In genomic region chr14:116632181-116632580, GRCm38 (mm10) we compare ENCODE assay signal across 13 mouse cellular contexts.
A peak's percentile ranks its signal among the peaks of the same experiment; 100 is the strongest.
DNase-seq lines count a peak whose midpoint lies in the region; ATAC-seq and TF ChIP-seq lines count a peak whose summit lies in the region.
"Had no signal": no experiment of that assay in that cellular context is flagged by ENCODE, and none has a peak within 500 bp of the region (broad histone marks: within the 10 kb centered on the region; RNA-seq: fewer than 3 reads in every experiment).

No protein-coding gene starts in this region.

- no peaks in the 10 kb centered on the region for H3K9me3 ChIP-seq in hindbrain, embryonic 13.5 days
- H3K9me3 ChIP-seq: heart, embryonic 10.5 days; kidney, embryonic 15.5 days; midbrain, embryonic 15.5 days had no signal

- WGBS in hindbrain, embryonic 13.5 days: 86% methylated on average over 2 of the region's 2 CpGs

- H3K4me2 ChIP-seq in hindbrain, embryonic 13.5 days: no peak overlapping the region
- H3K4me2 ChIP-seq: kidney, embryonic 15.5 days; midbrain, embryonic 15.5 days had no signal

- H3K4me1 ChIP-seq in hindbrain, embryonic 13.5 days (replicated peaks): no peaks in the 10 kb centered on the region
- H3K4me1 ChIP-seq: kidney, embryonic 15.5 days; midbrain, embryonic 15.5 days had no signal

- TF ChIP-seq CTCF in left cerebral cortex, adult 2 months (IDR thresholded peaks at IDR 0.05): no peak

- H3K27ac ChIP-seq in left cerebral cortex, adult 2 months: no peak overlapping the region
- H3K27ac ChIP-seq in hindbrain, embryonic 13.5 days: no peak overlapping the region
- H3K27ac ChIP-seq: heart, embryonic 10.5 days; kidney, embryonic 15.5 days; midbrain, embryonic 15.5 days had no signal

- no peak for ATAC-seq in hindbrain, embryonic 13.5 days (ENCODE audit: low FRiP score)
- ATAC-seq: activated CD4-positive, CD25-positive, alpha-beta regulatory T cell, adult 4 months; midbrain, embryonic 15.5 days had no signal

- peak; percentile 6 for DNase-seq in layer of hippocampus, adult 9-10 months (ENCODE audit: low spot score)
- no peak for DNase-seq in layer of hippocampus, postnatal 36 days
- peak; percentile 52 to 68 for DNase-seq in frontal cortex, adult 2 months (ENCODE audit: extremely low spot score in 1 of 2, low spot score in 1 of 2)
- DNase-seq in left cerebral cortex, adult 2 months (ENCODE audit: extremely low spot score in 1 of 2, low spot score in 2 of 2): peak; percentile 17 to 32
- DNase-seq in right cerebral cortex, postnatal 36 days (ENCODE audit: low spot score in 2 of 2): peak; percentile 24 to 61
- DNase-seq in embryo, embryonic 9.5 days (ENCODE audit: extremely low spot score): no peak
- DNase-seq: cerebellum, postnatal 14 days; lung, postnatal 14 days had no signal

- no peaks in the 10 kb centered on the region for H3K36me3 ChIP-seq in hindbrain, embryonic 13.5 days
- H3K36me3 ChIP-seq: heart, embryonic 10.5 days; kidney, embryonic 15.5 days; midbrain, embryonic 15.5 days had no signal

- H3K9ac ChIP-seq in hindbrain, embryonic 13.5 days: no peak overlapping the region
- H3K9ac ChIP-seq: kidney, embryonic 15.5 days; midbrain, embryonic 15.5 days had no signal

- no peak overlapping the region for H3K4me3 ChIP-seq in left cerebral cortex, adult 2 months
- H3K4me3 ChIP-seq in hindbrain, embryonic 13.5 days: no peak overlapping the region
- H3K4me3 ChIP-seq: heart, embryonic 10.5 days; kidney, embryonic 15.5 days; midbrain, embryonic 15.5 days had no signal

- intact Hi-C loops in left cerebral cortex, adult 2 months (cut with DNase I): no loop called here

- H3K27me3 ChIP-seq in hindbrain, embryonic 13.5 days: no peaks in the 10 kb centered on the region
- H3K27me3 ChIP-seq: kidney, embryonic 15.5 days; midbrain, embryonic 15.5 days had no signal

Comparison
In these comparisons a context has a peak if more than half of its experiments do, and no peak if none do; other contexts are left out.
1. DNase-seq: peak in layer of hippocampus, adult 9-10 months (single experiment), frontal cortex, adult 2 months (2 of 2), left cerebral cortex, adult 2 months (2 of 2) and right cerebral cortex, postnatal 36 days (2 of 2); none in layer of hippocampus, postnatal 36 days (0 of 2) and embryo, embryonic 9.5 days (single experiment).